Mouse (Mus musculus) T-helper 17 cell (primary cell): ENCODE data around the gene Lhfp.

Experiments
- in situ Hi-C, 2 experiments: fragments of 300-600 bp; cut with MboI, MseI; formaldehyde crosslinking; loops; 1 replicate in 1 of 2; 2 replicates in 1 of 2; pipeline ENCODE4 v1.15.1; 2025; ENCODE audit warnings: high pct_unique_total_duplicates in 2 of 2

The Lhfp gene

DNA sequence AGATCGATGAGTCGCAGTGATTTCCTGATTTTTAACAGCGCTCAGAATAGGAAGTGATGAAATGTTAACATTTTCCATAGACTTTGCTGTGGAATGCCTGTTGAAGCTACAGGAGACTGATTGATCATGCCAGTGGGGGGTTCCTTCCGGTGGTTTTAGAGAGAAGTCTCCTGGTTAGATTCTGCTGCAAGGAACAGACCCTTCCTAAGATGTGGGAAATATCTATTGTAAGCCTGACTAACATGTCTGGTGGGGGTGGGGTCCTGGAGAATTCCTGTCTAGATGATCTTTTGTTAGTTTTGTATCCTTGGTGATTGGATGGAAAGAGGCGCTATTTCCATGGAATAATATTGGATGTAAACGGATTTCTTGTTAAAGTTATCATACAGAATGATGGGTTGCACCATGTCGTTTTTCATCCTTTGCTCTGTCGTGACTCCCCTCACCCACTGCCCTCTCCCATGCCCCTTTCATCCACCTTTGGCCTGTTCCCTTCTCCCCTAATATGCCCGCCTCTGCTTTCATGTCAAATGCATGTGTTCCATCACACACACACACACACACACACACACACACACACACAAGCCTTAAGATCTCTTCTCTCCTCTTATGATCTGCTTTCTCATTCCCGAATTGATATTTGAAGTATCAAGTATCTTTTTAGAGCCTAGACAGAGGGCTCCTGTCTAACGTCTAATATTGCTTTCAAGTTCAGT is 165.3 kb downstream of the Lhfp start:
- in situ Hi-C loops, result no loop called here

DNA sequence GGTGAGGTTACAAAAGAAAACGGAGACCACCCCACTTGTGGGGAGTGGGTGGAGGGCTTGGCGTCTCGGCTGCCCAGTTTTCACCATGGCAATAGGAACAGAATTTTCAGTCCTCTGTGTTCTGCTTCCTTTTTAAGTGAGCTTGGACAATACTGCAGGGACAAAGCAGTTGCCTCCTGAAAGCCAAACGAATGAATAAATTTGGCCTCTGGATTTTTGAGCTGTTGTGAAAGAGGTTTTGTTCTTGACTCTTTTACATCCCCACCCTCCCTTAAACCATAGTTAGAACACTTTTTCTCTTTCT is 165.8 kb downstream of the Lhfp start:
- in situ Hi-C loops, result no loop called here

DNA sequence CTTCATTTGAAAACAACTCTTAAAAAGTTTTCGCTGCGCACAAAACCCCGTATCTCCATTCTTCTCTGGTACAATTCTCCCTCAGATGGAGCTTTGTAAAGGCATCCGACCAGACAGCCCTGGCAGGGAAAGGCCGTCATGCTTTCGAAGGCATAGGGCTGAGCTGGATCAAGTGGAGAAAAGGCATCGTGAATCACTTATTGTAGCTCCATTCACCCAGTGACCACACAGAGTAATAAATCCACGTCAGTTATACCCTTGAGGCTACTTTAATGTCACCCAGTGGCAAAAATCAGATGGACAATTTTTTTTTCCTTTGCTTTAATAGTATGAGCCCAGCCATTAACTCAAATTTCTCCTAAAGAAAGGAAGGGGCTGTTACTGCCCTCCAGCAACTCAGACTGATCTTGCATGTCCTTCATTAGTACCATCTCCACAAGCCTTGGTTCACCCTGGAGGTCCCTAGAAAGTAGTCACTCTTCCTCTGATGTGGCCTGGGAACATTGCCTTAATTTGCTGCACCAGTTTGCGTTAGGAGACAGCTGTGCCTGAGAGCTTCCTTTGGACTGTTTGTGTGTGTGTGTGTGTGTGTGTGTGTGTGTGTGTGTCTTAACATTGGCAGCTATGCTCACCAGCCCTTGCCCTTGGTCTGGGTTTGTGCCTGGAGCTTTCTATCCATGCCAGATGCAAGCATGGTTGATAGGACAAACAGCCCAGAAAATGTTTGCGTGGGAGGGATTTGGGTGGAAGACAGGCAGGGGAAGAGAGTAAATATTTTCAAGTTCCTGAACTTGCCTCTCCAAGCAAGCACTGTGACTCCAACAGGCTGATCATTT is 169.6 kb downstream of the Lhfp start:
- in situ Hi-C loops, result no loop called here

DNA sequence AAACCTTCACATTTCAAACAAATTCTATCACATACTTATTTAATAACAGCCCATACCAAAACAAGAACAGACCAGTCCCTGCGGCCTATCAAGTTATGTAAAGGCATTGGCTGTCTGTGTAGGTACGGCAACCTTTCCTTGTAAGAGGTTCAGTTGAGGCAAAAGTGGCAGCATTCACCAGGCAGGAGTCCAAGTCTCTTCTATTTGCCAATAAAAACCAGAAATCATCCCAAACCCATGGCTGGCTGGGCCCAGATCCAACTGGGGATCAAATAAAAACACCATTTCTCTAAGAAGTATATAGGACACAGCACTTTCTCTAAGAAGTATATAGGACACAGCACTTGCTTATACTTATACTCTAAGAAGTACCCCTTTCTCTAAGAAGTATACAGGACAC is 171.3 kb downstream of the Lhfp start:
- in situ Hi-C loops, result no loop called here

DNA sequence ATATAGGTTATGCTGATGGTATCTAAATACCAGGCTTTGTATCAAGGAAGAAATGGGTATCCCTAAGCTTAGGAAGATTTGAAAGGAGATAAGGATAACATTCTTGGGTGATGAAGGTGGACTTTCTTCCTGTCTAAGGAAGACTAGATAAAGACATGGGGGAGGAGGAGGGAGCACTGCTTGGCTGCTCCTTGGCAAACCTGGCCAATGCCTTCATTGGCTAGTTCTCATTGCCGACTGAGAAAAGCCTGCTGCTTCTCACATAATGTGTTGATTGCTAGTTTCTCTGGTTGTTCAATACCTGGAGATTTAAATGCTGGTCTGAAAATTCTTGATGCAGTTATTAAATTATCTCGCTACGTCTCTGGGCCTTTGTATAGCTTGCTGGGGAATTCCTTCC is 172.0 kb downstream of the Lhfp start:
- in situ Hi-C loops, result no loop called here

DNA sequence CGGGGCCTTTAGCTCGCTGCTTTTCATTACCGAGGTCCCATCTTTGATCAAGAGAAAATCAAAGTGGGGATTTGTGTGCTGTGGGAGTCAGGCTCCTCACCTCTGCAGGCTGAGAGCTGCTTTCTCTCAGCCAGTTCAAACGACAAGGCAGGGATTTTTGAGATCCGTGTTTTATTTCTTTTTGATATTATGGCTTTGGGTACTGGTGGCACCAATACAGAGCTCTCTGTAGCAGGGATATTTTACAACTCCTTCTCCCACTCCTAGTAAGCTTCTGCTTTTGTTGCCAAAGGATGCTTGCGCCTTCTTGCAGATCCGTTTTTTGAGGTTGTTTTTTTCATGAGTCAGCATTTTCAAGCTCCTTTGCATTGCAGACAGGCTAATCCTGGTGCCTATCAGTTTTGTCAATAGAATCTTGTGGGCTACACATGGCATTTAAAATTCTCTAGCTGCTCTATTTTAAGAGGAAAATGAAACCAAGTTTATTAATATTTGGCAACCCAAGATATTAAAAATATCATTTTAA is 172.5 kb downstream of the Lhfp start:
- in situ Hi-C loops, result no loop called here

DNA sequence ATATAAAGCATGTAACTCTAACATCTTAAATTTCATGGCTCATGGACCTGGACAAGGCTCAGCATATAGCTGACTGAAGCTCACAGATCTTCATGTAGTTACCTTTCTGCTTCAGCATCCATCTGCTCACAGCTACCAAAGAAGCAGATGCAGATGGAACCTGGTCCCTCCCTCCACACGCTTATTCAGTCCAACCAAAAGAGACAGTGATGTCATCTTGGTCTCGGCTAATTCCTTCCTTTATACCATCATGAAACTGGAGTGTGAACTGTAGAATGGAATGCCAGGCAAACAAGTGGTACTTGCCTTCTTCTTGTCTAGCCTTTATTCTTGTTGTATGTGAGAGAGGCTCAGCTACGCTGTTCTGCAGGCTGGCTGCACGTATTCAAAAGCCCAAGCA is 173.1 kb downstream of the Lhfp start:
- in situ Hi-C loops, result no loop called here

DNA sequence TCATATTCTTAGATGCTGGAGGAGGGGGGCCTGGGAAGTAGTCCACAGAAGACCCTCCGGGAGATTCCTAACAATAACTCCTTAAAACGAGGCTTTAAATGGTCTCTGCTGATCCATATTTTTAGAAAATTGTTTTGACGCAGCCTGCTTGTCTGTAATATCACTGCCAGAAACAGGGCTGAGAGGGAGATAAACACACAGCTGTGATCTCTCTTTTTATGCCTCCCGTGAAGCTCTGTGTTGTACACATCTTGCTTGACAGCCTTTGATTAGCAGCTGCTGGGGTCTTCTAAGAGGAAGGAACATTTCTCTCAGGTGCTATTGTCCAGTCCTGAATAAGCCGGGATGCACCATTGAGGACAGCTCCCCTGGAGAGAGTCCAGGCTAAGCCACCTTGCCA is 176.4 kb downstream of the Lhfp start:
- in situ Hi-C loops, result no loop called here

DNA sequence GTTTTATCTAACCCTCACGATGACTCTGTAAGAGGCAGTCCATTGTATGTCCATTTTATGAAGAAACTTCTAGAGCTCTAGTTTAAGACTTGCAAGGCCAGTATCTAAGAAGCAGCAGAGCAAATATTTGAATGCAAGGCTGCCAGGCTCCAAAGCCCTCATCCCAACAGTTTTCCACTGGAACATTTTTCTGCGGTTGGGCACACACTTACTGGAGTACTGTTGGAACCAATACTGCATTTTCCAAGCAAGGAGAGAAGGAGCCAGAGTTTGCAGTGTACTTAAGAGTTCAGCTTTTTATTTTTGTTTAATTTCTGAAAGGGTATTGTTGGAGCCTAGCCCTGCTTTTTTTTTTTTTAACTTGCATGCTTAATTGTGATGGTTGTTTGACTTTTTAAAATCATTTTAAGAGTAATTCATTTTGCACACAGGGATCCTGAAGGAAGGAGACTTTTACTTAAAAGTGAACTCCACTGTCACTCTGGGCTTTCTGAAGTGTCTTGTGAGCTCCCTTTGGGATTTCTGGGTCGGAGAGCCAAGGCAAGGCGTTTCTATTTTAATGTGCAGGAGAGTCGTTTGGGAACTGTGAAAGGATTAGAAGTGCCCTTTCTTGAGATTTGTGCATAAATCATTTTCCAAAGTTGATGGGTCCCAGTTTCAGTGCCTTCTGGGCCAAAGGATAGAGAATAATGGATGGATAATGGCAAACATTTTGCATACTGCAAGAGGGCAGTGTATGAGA is 180.4 kb downstream of the Lhfp start:
- in situ Hi-C loops, result no loop called here

DNA sequence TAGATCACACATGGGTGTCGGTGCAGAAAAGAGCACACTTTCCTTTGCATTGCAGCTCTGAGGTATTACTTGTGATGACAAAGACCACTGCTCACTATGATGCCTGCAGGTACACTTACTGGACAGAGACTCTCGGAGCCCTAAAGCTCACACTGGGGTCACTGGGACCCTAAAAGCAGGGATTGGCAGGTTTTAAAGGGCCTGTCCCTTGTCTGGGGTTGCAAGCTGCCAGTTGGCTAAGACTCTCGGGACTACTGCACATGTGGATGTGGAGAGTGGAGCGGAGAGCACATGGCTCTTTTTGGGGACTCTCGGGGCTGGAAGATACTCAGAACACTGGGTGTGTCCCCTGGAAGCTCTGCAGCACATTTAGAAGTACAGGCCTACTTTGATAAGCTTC is 182.8 kb downstream of the Lhfp start:
- in situ Hi-C loops, result no loop called here

DNA sequence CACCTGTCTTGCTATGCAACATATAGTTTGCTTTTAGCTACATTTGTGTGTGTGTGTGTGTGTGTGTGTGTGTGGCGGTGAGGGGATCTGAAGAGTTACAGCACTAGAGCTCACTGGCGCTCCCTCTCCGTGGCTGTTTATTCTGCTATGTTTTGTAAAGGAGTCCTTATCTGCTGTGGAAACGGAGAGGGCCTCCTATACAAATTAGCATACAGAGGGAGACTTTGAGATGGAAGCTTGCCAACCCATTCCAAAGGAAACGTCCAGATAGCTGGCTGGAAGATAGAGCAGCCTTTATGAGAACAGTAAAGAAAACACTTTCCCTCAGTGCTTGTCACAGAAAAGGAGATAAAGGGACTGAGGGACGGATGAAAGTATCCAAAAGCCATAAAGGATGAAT is 184.4 kb downstream of the Lhfp start:
- in situ Hi-C loops, result no loop called here

DNA sequence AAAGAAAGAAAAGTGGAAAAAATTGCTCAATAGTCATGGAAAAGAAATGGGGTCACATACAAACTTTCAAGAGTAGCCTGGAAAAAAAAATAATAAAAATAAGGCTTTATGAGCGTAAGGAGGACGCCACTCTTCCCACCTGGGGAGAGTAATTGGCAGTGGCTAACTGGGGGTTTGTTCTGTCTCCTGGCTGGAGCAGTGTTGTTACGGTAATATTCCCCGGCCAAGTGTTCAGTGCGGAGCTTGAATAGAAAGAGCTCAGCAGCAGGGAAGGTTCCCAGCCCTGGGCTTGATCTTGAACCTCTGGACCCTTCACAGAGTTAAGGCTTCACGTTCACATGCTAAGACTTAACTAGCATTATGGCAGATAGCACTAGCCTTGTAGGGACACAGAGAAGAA is 184.9 kb downstream of the Lhfp start:
- in situ Hi-C loops, result no loop called here

DNA sequence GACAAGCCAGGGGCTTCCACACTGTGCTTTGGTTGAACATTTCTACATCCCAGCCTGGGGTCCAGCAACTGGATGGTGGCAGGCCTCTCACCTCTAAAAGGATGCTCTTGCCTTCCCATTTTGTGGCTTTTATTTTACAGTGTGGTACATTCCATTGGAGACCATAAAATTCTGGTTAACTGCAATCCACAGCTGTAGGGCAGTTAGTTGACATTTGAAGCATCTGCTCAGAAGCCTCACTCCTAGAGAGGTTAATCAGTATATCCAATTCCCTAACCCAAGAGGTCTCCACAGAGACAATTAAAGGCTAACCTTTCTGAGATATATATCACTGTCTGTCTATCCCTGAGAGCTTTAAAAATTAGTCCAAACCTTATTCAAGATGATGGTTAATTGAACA is 186.5 kb downstream of the Lhfp start:
- in situ Hi-C loops, result no loop called here

DNA sequence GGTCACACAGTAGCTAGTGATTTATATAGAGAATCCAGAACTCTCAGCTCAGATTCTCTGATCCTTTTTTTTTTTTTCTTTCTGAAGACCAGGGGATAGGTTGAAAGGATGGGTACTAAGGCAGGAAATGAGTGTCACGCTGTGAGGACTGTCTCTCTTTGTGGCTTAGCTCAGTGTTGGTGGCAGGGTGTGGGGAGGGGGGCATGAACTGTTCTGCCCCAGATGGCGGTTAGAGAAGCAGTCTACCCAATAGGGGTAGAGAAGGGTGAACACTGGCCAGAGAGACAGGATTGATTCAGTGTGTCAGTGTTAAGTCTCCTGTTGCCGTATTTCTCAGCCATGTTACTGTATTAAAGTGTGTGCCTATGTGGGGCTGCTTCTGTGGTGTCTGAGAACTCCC is 189.2 kb downstream of the Lhfp start:
- in situ Hi-C loops, result loop anchor here in 1 of 2 experiments (5.0 kb wide), 1 partner anchor 68 kb away; no protein-coding TSS in a partner anchor

DNA sequence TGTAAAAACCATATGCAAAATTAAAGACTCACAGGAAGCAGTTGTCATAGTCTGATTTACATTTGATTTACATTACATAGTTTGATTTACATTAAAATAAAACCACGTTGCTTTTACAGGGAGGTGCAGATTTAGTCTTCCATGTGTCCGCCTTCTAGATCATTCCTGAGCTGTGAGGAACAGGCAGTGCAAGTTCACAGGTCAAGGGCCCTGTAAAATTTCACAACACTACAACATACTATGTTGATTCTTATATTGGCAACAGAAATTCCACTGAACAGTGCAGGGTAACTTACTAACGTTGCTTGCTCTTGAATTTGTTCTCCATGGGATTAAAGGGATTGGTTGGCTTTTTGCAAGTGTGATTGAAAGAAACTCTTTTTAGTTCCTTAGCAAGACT is 189.8 kb downstream of the Lhfp start:
- in situ Hi-C loops, result loop anchor here in 1 of 2 experiments (5.0 kb wide), 1 partner anchor 69 kb away; no protein-coding TSS in a partner anchor

DNA sequence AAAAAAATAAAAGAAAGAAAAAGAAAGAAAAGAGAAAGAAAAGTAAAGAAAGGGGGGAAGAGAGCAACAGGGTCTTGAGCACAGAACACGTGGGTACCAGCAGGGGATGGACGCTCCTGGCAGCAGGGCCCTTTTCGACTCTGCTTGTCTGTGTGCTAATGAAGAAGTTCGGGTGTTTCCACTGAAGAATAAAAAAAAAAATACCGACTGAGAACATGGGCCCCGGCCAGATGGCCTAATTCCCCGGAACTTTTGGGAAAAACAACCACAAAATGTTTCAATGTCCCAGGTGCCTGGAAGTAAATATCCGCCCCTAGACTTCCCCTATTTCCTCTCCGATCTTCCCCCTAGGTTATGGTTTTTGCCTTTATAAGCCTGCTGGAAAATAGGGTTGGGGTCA is 191.1 kb downstream of the Lhfp start:
- in situ Hi-C loops, result loop anchor here in 1 of 2 experiments (5.0 kb wide), 1 partner anchor 70 kb away; no protein-coding TSS in a partner anchor

DNA sequence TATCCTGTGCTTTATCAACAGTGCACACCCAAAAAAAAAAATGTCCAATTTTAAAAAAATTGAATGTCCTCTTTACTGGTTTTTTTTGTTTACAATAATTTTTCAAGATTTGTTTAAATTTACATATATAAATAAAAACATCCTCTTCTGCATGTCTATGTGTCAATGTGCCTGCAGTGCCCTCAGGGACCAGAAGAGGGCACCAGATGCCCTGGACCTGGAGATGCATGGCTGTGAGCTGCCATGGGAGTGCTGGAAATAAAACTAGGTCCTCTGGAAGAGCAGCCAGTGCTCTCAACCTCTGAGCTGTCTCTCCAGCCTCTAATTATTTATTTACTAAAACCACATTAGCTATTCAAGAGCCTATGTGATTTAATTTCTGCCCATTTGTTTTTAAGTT is 193.4 kb downstream of the Lhfp start:
- in situ Hi-C loops, result loop anchor here in 1 of 2 experiments (5.0 kb wide), 1 partner anchor 72 kb away; no protein-coding TSS in a partner anchor

DNA sequence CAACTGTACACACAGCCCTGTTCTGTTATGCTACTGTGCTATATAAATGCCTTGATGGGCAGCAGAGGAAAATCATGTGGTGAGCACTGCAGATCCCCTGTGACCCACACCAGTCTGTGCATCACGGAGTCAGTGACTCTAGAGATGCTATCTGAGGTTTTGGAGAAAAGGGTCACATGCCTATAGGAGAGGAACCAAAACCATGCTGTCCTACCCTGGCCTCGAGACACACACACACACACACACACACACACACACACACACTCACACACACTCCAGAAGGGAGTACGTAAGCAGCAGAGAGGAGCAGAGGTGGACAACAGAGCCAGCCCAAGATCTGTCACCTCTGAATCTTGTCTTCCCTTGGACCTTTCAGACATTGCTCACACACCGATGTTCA is 195.1 kb downstream of the Lhfp start:
- in situ Hi-C loops, result no loop called here

DNA sequence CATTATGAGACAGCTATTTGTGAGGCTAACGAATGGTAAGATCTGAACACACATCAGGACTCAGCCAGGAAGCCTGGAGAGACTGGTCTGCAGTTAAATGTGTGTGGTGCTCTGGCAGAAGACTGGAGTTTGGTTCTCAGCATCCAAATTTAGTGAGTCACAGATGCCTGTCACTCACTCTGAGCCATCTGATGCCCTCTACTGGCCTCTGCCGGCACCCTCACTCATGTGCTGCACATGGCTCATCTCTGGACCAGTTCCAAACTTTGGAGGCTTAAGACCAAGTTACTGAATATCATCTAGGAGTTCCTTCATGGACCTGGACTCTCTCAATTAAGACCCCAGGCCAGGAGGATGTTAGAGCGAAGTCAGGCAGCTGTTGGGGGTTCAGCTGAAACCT is 198.8 kb downstream of the Lhfp start:
- in situ Hi-C loops, result loop anchor here in 1 of 2 experiments (5.0 kb wide), 1 partner anchor 188 kb away; no protein-coding TSS in a partner anchor

DNA sequence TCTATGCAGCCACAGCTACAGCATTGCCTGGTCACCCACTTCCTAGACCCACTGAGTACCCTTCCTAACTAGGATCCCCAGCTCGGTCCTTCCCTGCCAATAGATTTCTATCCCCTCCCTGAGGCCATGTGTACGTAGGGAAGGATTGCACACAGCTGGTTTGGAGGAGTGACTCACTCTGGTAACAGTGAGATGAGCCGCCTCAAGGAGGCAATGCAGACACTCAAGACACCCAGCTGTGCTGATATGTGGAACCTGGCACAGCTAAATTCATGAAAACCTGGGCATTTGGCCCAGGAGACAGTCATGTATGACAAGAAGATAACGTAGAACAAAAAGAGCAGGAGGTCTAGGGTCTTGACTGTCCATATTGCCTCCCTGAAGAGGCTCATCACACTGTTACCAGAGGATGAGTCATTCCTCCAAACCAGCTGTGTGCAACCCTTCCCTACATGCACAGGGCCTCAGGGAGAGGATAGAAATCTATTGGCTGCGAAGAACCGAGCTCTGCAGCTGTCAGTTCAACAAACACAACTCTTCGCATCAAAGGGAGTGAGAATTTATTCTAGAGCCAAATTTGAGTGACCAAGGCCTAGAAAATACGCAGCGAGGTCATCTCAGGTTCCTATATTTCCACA is 204.4 kb downstream of the Lhfp start:
- in situ Hi-C loops, result no loop called here

DNA sequence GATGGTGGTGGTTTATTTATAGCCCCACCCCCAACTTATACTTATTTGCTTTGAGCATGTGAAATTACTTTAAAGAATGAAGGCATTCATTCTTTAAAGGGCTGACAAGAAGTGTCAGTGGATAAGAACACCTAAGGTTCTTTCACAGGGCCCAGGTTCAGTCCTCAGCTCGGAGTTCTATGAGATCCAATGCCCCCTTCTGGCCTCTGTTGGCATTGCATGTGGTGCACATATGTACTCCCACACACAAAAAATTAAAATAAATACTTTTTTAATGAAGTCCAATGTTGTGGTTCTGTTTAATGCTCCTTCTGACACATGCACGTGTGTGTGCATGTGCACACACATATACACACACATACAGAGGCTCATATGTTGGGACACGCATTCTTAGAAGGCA is 205.8 kb downstream of the Lhfp start:
- in situ Hi-C loops, result no loop called here
